Mouse (Mus musculus) embryonic fibroblast, embryonic 13.5 days (primary cell): ENCODE measurements around the gene Znhit1.

ENCODE experiments used
- CTCF ChIP-seq: IDR thresholded peaks from 2 replicates; pipeline ENCODE4 v1.5.1; 2011; ENCODE audit warnings: mild to moderate bottlenecking, control low read depth, low read length, moderate library complexity, borderline replicate concordance; ENCODE audit not compliant: insufficient read depth
- POLR2A ChIP-seq: IDR thresholded peaks from 2 replicates; pipeline ENCODE4 v1.6.1; 2011; ENCODE audit warnings: low read depth, mild to moderate bottlenecking, control low read depth, low read length, moderate library complexity

GRCm38 (mm10) chr5:136989801-136990200 lies 2.0 kb upstream of the Znhit1 start:
- TF ChIP-seq CTCF = no peak
- no peak for TF ChIP-seq POLR2A
